Mouse (Mus musculus): Measurements from ENCODE around the gene Acot9. TPM values are rescaled to one million over a fixed set of nuclear protein-coding genes. Genes with fewer than 3 reads are reported as not detected.

Gene Acot9
- total RNA-seq (2021) = 10 to 100 TPM; 27.7 to 33.1 TPM
- long read RNA-seq, transcript Acot9-201 (15 exons, 1,752 nt) = major isoform, 34 of 39 reads
- long read RNA-seq, partial matches to known transcripts = 2 of 39 reads
- long read RNA-seq, other reads (novel, unspliced or antisense) = 2 of 39 reads

DNA sequence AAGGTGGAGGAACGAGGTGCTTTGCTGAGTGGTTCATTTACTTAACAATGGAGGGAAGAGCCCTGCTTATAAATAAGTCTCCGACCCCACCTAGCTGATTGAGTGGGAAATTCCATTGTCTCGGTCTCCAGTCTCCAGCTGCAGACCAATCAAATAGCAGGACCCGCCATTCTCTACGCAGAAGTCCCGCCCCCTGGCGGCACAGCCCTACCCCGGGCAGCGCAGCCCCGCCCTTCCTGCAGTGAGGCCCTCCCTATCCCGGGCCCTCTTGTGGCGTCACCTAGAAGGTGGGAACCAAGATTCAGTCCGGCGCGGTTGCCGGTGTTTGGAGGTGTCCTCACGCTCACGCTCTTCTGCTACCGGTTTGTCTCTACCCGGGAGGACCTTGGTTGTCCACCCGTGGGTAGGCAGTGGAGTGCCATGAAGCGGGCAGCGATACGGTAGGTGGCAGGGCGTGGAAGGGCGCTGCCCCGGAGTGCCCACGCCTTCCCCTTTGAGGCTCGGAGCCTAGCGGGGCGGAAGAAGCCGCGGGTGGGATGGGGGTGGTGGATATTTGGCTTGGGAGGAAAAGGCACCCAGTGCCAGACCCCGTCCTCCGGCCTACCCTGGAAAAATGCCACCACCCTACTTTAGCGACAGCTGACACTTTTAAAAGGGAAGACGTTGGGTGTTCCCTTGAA lies at the start of gene Acot9:
TSS of gene Acot9 (plus strand) at position 209 of the 680 bp plus-strand sequence.
- DNase-seq (ENCODE audit: low spot score in 2 of 2) = peak; percentile 81 to 82

DNA sequence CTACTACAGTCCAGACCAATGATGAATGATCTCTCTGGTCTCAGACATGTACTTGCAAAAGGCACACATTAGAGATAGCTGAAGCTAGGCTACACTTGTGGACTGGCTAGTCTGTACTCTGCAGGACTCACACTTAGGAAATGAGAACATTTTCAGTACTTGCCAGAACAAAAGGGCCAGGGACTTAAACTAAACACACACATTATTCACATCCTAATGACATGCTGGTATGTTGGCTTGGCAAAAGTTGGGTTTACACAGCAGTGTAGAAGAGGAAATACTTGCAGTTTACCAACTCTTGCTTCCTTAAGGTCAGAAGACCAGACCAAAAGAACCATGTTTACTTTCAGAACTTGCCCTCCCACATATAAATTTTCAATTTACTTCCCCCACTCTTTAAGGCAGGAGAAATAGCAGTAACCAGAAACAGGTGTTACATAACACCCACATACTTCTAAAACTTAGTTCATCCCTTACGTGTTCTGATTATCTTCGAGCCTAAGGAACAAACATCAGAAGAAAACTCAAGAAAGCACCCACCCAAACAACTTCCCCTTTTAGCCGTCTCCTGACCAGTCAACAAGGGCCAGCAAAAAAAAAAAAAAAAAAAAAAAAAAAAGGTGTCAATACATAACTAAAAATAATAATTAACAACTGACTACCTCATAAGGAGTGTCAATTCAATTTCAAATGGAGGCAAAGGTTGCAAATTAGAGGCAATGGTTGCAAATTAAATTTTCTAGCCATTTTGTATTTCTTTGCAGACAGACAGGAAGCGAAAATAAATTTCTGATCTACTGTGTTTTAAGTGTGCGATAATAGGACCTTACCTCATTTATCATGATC lies 47.7 kb upstream of the Acot9 start:
- DNase-seq (ENCODE audit: low spot score in 2 of 2) = no peak

DNA sequence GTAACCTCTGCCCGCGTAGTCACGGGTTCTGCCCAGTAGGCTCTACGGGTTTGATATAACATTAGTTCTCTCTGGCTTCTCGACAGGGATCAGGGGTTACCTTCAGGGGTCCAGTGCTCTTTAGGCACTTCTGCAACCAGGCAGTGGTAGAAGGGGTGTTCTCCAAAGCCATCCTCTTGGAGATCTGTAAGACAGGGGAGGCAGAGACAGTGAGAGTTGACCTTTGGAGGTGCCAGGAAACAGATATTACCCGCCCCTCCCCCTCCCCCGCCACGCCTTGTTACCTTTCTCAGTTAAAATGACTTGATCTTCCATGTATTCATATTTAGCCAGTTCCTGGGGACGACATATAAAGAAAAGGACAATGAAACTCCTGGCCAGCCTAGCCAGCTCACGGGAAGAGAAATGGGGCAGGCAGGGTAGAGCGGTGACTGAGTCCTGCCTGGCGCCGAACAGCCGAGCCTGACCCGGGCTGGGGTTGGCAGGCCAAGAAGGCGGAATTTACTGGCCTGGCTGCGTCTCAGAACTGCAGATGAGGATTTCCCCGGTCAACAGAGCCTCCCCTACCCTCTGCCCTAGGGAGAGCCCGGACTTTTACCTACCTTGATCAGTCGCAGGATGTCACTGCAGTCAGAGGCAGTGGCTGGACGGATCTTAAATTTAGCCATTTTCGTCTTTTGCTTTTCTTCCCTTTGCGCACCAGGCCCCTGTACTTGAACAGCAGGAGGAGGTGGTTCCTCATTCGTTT lies 46.6 kb upstream of the Acot9 start:
- peak; percentile 14 to 26 for DNase-seq (ENCODE audit: low spot score in 2 of 2)

DNA sequence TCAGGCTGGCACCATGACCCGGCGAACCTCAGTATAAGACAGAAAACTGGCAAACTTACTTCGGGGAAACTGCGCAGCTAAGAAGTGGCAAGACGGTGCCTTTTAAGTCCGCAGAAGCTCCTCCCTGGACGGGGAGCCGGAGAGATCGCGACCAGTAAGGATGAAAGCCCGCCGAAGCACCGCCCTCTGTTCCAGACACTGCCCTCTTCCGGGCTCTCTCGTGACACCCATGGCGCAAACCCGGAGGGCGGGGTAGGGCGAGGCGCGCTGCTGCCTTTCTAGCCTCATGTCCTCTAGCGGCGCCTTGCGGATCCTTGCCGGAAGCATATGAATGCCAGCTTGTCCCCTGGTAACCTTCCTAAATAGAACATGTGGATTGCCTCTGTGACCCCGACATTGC lies 46.0 kb upstream of the Acot9 start, which contains the start of gene Sat1:
TSS of gene Sat1 (minus strand) at position 179 of the 400 bp plus-strand sequence.
- DNase-seq (ENCODE audit: low spot score in 2 of 2) = peak; percentile 82 to 86

DNA sequence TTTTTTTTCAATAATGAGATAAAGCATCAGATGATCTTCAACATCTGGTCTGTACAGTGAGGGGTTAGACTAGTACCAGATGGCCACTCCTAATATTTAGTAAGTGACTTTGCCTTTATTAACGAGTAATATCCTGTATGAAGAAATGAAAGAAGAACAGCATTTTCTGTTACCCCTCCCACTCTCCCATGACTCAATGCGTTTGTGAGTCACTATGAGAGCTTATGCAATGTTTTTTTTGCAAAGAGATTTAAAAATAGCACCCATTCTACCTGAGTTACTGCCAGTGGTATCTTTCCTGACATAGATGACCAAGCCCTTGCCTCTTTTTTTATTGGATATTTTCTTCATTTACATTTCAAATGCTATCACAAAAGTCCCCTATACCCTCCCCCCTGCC lies 44.0 kb upstream of the Acot9 start:
- no peak for DNase-seq (ENCODE audit: low spot score in 2 of 2)

DNA sequence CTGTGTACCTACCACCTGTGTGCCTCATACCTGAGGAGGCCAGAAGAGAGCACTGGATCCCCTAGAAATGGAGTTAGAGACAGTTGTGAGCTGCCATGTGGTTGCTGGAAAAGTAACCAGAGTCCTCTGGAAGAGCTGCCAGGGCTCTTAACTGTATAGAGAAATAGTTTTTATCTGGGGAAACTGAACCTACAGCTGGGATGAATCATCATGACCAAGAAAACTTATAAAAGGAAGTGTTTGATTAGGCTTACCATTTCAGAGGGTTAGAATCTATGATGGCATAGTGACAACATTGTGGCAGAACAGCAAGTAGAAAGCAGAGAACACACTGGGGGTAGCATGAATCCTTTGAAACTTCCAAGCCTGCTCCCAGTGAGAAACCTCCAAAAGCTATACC lies 5.4 kb upstream of the Acot9 start:
- DNase-seq (ENCODE audit: low spot score in 2 of 2) = no peak

DNA sequence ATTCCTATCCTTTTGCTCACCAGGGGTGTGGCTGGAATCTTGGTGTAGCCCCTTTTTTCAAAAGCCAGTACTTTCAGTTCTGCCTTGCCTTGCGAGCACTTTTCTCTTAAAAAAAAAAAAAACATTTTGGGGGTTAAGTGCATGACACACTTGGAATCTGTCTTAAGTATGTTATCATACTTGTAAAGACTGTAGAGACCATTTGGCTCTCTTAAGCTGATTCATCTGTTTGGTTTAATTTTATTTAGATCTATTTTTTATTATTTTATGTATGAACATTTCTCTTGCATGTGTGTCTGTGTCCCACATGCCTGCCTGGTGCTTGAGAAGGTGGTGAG lies 641 bp downstream of the Acot9 start:
- no peak for DNase-seq (ENCODE audit: low spot score in 2 of 2)

DNA sequence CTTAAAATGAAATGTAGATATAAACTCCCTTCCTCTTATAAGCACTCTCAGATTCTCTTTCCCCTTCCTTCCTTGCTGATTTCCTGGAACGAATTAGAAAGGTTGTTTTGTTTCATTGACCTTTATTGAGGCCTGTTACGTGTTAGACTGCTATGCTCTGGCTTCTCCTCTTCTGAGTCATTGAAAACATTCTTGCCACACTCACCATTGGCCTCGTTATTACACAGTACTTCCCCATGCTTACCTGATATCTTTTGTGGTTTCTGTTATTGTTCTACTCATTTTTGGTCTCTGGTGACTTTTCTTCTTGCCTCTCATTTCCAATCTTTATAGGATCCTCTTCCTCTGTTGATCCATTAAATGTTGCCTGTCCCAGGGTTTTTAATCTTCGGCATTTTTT lies 16.2 kb downstream of the Acot9 start:
- DNase-seq (ENCODE audit: low spot score in 2 of 2) = no peak

DNA sequence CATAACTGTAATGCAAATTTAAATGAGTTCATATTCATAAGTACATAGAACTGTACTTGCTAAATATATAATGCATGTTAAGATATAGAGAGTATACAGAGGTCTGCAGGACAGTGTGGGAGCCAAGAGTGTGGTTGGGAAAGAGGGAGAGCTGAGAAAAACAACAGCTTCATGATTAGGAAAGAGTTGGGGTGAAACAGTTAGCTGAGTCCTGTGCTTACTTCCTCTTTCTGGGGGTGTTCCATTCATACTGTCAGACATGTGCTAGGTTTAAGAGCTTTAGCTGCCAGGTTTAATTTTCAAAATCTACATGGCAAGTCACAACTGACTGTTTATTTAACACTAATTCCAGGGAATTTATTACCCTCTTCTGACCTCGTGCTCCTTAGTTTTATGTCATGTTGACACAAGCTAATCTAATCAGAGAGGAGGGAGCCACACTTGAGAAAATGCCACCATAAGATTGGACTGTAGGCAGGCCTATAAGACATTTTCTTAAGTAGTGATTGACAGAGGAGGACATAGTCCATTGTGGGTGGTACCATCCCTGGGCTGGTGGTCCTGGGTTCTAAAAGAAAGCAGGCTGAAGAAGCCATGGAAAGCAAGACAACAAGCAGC lies 18.3 kb downstream of the Acot9 start:
- DNase-seq (ENCODE audit: low spot score in 2 of 2) = no peak

DNA sequence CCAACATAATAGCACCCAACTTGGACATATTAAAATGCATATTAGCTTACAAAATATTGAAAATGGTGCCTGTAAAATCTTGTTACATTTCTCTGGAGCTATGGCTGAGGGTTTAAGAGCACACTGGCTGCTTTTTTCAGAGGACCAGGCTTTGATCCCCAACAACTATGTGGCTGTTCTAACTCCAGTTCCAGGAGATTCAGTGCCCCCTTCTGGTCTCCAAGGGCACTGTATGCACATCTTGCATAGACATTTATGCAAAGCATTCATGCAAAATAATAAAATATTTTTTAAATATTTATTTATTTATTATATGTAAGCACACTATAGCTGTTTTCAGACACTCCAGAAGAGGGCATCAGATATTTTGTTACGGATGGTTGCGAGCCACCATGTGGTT lies 44.1 kb downstream of the Acot9 start:
- DNase-seq (ENCODE audit: low spot score in 2 of 2) = no peak

DNA sequence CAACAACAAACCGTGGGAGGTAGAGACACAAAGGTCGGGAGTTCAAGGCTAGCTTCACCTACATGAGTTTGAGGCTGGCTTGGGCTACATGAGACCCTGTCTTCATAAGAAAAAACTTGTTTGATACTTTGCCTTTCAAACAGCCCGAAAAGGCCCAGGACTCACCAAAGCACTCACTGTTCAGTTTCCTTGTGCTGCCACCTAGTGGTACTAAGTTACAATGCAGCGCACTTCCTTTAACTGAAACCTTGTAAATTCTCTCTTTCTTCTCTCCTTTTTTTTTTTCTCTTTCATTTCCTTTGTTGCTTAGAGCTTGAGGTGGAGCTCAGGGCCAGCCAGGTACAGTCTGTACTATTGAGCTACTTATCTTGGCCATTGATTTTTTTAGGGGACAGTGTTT lies 55.8 kb downstream of the Acot9 start:
- DNase-seq (ENCODE audit: low spot score in 2 of 2) = peak; percentile 22 to 26

DNA sequence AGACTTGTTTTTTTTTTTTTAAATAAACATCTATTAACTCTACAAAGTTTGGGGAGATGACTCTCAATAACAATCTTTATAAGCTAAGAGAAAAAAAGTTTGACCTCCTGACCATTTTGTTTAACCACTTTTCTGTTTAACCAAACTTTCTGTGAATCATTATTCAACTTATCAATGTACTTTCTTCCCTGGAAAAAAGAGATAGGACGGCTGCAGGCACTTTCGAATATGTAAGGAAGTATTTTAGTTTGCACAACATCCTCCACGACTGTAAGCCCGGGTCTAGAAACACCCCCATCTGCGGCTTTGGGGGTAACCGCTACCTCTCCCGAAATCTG lies 75.3 kb downstream of the Acot9 start:
- DNase-seq (ENCODE audit: low spot score in 2 of 2) = no peak

DNA sequence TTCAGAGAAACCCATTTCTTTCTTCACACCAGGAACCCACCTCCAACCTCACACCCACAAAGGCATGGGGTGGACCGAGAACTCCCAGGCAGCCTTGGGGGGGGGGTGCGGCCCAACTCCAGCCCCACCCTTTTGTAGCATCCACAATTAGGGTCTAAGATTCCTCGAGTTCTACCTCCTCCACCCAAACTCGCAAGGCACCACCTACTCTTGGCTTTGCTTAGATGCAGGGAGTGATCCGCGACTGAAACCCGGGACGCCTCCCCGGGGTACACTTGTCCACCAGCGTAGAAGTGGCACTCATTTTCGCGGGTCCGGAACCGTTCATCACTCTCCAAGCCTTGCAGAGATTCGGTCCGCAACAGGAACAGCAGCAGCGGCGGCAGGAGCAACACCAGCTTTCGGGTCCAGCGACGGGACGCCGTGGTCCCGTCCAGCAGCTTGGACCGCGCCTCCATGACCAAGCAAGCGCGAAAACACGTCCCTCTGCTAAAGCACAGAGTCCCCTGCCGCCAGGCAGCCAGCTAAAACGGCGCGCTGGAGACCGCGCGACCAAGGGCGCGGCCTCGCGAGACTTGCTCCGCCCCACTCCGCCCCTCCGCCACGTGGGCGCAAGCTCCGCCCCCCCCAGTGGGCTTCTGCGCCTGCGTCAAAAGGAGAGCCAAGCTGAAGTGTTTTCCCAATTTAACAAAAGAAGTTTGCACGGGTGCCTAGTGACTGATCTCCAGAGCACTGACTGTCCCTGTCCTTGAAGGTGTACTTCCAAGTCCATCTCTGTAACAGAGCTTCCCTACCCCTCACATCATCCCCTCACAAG lies 75.9 kb downstream of the Acot9 start:
- DNase-seq (ENCODE audit: low spot score in 2 of 2) = peak; percentile 78 to 82

DNA sequence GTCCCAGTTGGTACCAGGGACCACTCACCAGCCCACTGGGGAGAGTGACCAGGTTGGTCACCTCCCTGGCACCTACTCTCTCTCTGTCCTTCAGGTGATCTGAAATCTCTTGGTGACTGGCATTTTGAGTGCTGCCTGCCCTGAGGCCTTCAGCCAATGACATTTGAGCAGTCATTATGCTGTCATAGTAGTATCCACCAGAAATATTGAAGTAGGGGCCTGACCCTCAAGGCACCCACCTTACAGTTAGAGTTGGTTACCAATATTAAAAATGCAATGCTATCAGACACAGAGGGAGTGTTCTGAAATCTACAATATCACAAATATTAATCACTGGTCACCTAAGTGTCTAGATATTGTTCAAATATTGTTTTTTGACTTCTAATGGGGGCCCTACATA lies 78.4 kb downstream of the Acot9 start, which contains the start of gene Prdx4:
TSS of gene Prdx4 (minus strand) at position 101 of the 400 bp plus-strand sequence.
- no peak for DNase-seq (ENCODE audit: low spot score in 2 of 2)

DNA sequence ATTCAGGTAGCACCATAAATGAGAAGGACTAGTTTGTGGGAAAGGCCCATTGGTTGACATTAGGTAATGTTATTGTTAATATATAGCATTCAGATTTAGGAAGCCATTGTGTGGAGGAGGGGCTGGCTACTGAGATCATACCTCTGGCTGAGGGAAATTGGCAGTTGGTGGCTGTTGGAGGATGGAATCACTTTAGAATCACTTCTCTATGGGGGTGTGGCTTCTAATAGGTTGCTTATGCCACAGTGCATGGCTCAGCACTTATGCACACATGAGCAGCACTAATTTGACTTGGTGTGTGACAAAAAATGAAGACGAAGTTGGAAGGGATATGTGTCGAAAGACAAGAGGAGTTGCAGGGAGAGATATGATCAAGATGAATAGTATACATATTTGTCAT lies 84.0 kb downstream of the Acot9 start:
- DNase-seq (ENCODE audit: low spot score in 2 of 2) = no peak

Other genes starting within 250 kb of the Acot9 start
- gene Magea5, start 199.3 kb upstream of the Acot9 start, total RNA-seq (2021) = not detected
- not detected for gene Magea1, start 172.7 kb upstream of the Acot9 start, total RNA-seq (2021)
- gene Magea2, start 168.8 kb upstream of the Acot9 start, total RNA-seq (2021) = not detected
- gene Cldn34b2, start 134.0 kb upstream of the Acot9 start, total RNA-seq (2021) = not detected
- gene Sat1, start 46.0 kb upstream of the Acot9 start, total RNA-seq (2021) = 10 to 100 TPM; 59.8 to 60.3 TPM
- 10 to 100 TPM; 23.2 to 23.7 TPM for gene Prdx4, start 78.3 kb downstream of the Acot9 start, total RNA-seq (2021)

Data from layer of hippocampus, postnatal 10 days (tissue).